Mouse (Mus musculus) brain, embryonic 14.5 days (tissue): ENCODE data around the gene 1700013F07Rik.

Experiments used
- CTCF ChIP-seq: fragments of 200-500 bp; IDR thresholded peaks from 2 replicates; pipeline ENCODE4 v1.5.1; 2012; ENCODE audit warnings: inconsistent platforms, mild to moderate bottlenecking, moderate library complexity, borderline replicate concordance; ENCODE audit not compliant: insufficient read depth, insufficient read length; ENCODE audit errors: extremely low read depth
- POLR2A ChIP-seq: fragments of 200-500 bp; IDR thresholded peaks from 2 replicates; pipeline ENCODE4 v1.6.1; 2012; ENCODE audit warnings: mild to moderate bottlenecking, inconsistent platforms, borderline replicate concordance; ENCODE audit not compliant: poor library complexity, insufficient read depth, insufficient read length, severe bottlenecking; ENCODE audit errors: extremely low read depth

- TF ChIP-seq CTCF (no peak), POLR2A (peak; percentile 98; the same call in 1 of the 2 replicates)
Measured at GRCm38 (mm10) chr3:108571443-108572294, 37.7 kb downstream of the 1700013F07Rik start, which contains the start of gene Taf13.
